Mouse (Mus musculus): ENCODE results near the gene Anxa11.
"Not testable (repeated sequence)": the region's sequence is repeated elsewhere in the genome, so short reads cannot be mapped to it uniquely, and the experiment has no call there.

Anxa11 gene

GRCm38 (mm10) chr14:25840961-25841360, 995 bp upstream of the Anxa11 start:
- DNase-seq (ENCODE audit: low read depth in 1 of 2, low spot score in 2 of 2): no peak

GRCm38 (mm10) chr14:25841579-25841978, 377 bp upstream of the Anxa11 start:
- no peak for DNase-seq (ENCODE audit: low read depth in 1 of 2, low spot score in 2 of 2)

- no peak for DNase-seq (ENCODE audit: low read depth in 1 of 2, low spot score in 2 of 2)
Measured at GRCm38 (mm10) chr14:25842688-25843003, 690 bp downstream of the Anxa11 start.

GRCm38 (mm10) chr14:25844372-25844771, 2.4 kb downstream of the Anxa11 start:
- no peak for DNase-seq (ENCODE audit: low read depth in 1 of 2, low spot score in 2 of 2)

GRCm38 (mm10) chr14:25845832-25846383, 4.0 kb downstream of the Anxa11 start:
- DNase-seq (ENCODE audit: low read depth in 1 of 2, low spot score in 2 of 2): no peak

GRCm38 (mm10) chr14:25846516-25846915, 4.6 kb downstream of the Anxa11 start:
- no peak for DNase-seq (ENCODE audit: low read depth in 1 of 2, low spot score in 2 of 2)

GRCm38 (mm10) chr14:25847660-25848059, 5.7 kb downstream of the Anxa11 start:
- no peak for DNase-seq (ENCODE audit: low read depth in 1 of 2, low spot score in 2 of 2)

- no peak for DNase-seq (ENCODE audit: low read depth in 1 of 2, low spot score in 2 of 2)
Measured at GRCm38 (mm10) chr14:25848237-25848636, 6.3 kb downstream of the Anxa11 start.

GRCm38 (mm10) chr14:25848708-25849107, 6.8 kb downstream of the Anxa11 start:
- not testable (repeated sequence) for DNase-seq (ENCODE audit: low read depth in 1 of 2, low spot score in 2 of 2)

- no peak for DNase-seq (ENCODE audit: low read depth in 1 of 2, low spot score in 2 of 2)
Measured at GRCm38 (mm10) chr14:25850433-25850832, 8.5 kb downstream of the Anxa11 start.

GRCm38 (mm10) chr14:25851189-25851588, 9.2 kb downstream of the Anxa11 start:
- no peak for DNase-seq (ENCODE audit: low read depth in 1 of 2, low spot score in 2 of 2)

- DNase-seq (ENCODE audit: low read depth in 1 of 2, low spot score in 2 of 2): no peak
Measured at GRCm38 (mm10) chr14:25852121-25852561, 10.2 kb downstream of the Anxa11 start.

GRCm38 (mm10) chr14:25853295-25853694, 11.3 kb downstream of the Anxa11 start:
- no peak for DNase-seq (ENCODE audit: low read depth in 1 of 2, low spot score in 2 of 2)

GRCm38 (mm10) chr14:25853717-25854452, 11.9 kb downstream of the Anxa11 start:
- DNase-seq (ENCODE audit: low read depth in 1 of 2, low spot score in 2 of 2): no peak

- no peak for DNase-seq (ENCODE audit: low read depth in 1 of 2, low spot score in 2 of 2)
Measured at GRCm38 (mm10) chr14:25855241-25855885, 13.4 kb downstream of the Anxa11 start.

- peak; percentile 38 to 56 for DNase-seq (ENCODE audit: low read depth in 1 of 2, low spot score in 2 of 2)
Measured at GRCm38 (mm10) chr14:25857168-25857621, 15.2 kb downstream of the Anxa11 start.

GRCm38 (mm10) chr14:25857940-25858339, 16.0 kb downstream of the Anxa11 start:
- no peak for DNase-seq (ENCODE audit: low read depth in 1 of 2, low spot score in 2 of 2)

- peak; percentile 56 to 64 for DNase-seq (ENCODE audit: low read depth in 1 of 2, low spot score in 2 of 2)
Measured at GRCm38 (mm10) chr14:25861771-25862530, 20.0 kb downstream of the Anxa11 start.

- DNase-seq (ENCODE audit: low read depth in 1 of 2, low spot score in 2 of 2): no peak
Measured at GRCm38 (mm10) chr14:25863721-25864120, 21.8 kb downstream of the Anxa11 start.

- DNase-seq (ENCODE audit: low read depth in 1 of 2, low spot score in 2 of 2): no peak
Measured at GRCm38 (mm10) chr14:25865251-25865650, 23.3 kb downstream of the Anxa11 start.

- no peak for DNase-seq (ENCODE audit: low read depth in 1 of 2, low spot score in 2 of 2)
Measured at GRCm38 (mm10) chr14:25866384-25866783, 24.4 kb downstream of the Anxa11 start.

- DNase-seq (ENCODE audit: low read depth in 1 of 2, low spot score in 2 of 2): no peak
Measured at GRCm38 (mm10) chr14:25866832-25867231, 24.9 kb downstream of the Anxa11 start.

Measured in monocyte, adult 2 months (primary cell).